Mouse (Mus musculus) liver, embryonic 14 days (tissue): ENCODE data around the gene Crocc2. TPM values are rescaled to one million over a fixed set of nuclear protein-coding genes. Genes with fewer than 3 reads are reported as not detected.

Source experiments
- polyA plus RNA-seq: library from polyadenylated mRNA; depleted of rRNA; stranded (reverse); fragments of >200 nt; gene quantifications from 2 replicates; pipeline ENCODE4 v1.2.3, GENCODE M21; 2012; rRNA removed

Gene Crocc2
- 0.01 TPM in 2 replicates for polyA plus RNA-seq

GRCm38 (mm10) chr1:93168295-93168775 is at the start of gene Crocc2:
Gene Crocc2 (plus strand): TSS chr1:93168725.

GRCm38 (mm10) chr1:93135036-93135526 is 33.4 kb upstream of the Crocc2 start, which contains the start of gene Agxt:
Gene Agxt (plus strand): TSS chr1:93135240.

GRCm38 (mm10) chr1:93160501-93161133 is 7.9 kb upstream of the Crocc2 start, which contains the start of gene 2310007B03Rik:
Gene 2310007B03Rik (minus strand): TSS chr1:93160948.

GRCm38 (mm10) chr1:93235576-93236544 is 67.3 kb downstream of the Crocc2 start, which contains the start of gene Sned1:
Gene Sned1 (plus strand): TSS chr1:93235841.

Other genes with a start within 250 kb of the Crocc2 start
- gene Capn10, start 234.3 kb upstream of the Crocc2 start, polyA plus RNA-seq = 7.9 TPM in 2 replicates
- gene Gpr35, start 217.9 kb upstream of the Crocc2 start, polyA plus RNA-seq = 0.28 and 0.44 TPM in 2 replicates
- gene Aqp12, start 162.4 kb upstream of the Crocc2 start, polyA plus RNA-seq = not detected in 2 replicates
- gene Kif1a, start 66.8 kb upstream of the Crocc2 start, polyA plus RNA-seq = 0.05 and 0.10 TPM in 2 replicates
- 2.5 and 2.9 TPM in 2 replicates for gene Agxt, start 33.5 kb upstream of the Crocc2 start, polyA plus RNA-seq
- 0.12 TPM in 2 replicates for gene 2310007B03Rik, start 7.8 kb upstream of the Crocc2 start, polyA plus RNA-seq
- 0.29 and 0.31 TPM in 2 replicates for gene Sned1, start 67.1 kb downstream of the Crocc2 start, polyA plus RNA-seq
- 7.2 and 7.7 TPM in 2 replicates for gene Mterf4, start 137.2 kb downstream of the Crocc2 start, polyA plus RNA-seq
- gene Ppp1r7, start 174.1 kb downstream of the Crocc2 start, polyA plus RNA-seq = 7.4 and 9.4 TPM in 2 replicates
- 6.2 and 6.8 TPM in 2 replicates for gene Pask, start 174.8 kb downstream of the Crocc2 start, polyA plus RNA-seq
- 0.08 and 0.17 TPM in 2 replicates for gene Ano7, start 205.2 kb downstream of the Crocc2 start, polyA plus RNA-seq